Mouse (Mus musculus) cerebellum, postnatal 14 days (tissue): ENCODE results near the gene Apobec2.

Experiments used
- DNase-seq, 2 experiments: peaks; one replicate each; pipeline ENCODE4 v3.0.0; 2021; ENCODE audit warnings: mixed read lengths in 2 of 2

Gene Apobec2

GRCm38 (mm10) chr17:48408526-48409291 is 24.0 kb downstream of the Apobec2 start:
- peak; percentile 78 to 82 for DNase-seq

DNA sequence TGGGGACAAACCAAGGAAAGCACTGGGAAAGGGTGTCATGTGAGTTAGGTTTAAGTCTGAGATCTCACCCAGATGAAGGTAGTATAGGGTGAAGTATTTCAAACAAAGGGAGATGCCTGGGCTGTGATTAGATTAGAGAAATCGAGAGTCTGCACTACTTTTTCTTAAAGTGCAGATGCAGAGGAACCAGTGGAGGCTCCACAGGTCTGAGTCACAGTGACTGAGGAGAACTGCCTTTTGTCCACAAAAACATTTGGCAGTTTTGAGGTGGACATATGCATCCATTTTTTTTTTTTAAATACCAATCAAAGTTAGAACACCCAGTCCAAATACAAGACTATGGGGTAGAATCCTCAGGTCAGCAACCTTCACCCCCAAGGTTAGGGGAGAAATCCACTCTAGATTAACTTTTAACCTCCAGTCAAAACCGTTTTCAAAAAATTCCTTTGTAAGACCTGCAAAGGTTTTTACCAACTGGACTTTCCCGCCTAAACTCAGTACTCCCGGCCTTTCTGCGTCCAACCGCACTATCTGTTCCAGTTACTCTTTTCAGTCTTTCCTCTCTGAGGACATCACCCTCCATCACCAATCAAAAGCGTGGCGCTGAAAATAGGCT is 24.7 kb downstream of the Apobec2 start:
- no peak for DNase-seq

DNA sequence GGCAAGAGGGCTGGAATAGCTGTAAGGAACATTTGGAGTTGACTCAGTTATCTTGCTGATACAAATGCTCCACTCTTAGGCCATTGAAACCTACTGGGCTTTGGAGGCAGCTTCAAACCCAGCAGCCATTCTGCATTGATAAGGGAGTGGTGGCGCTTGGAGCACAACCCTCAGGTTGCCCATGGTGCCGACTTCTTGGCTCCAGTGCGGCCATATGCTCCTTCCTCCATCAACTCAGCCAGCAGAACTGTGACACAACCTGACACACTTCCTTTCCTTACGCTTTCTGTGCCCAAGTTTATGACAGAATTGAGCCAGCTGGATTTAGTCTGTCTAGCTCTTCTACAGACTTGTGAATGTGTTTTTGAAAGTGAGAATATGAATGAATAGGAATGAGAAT is 25.6 kb downstream of the Apobec2 start:
- DNase-seq, result peak; percentile 52 to 70

GRCm38 (mm10) chr17:48404706-48405105 is 28.0 kb downstream of the Apobec2 start:
- no peak for DNase-seq

DNA sequence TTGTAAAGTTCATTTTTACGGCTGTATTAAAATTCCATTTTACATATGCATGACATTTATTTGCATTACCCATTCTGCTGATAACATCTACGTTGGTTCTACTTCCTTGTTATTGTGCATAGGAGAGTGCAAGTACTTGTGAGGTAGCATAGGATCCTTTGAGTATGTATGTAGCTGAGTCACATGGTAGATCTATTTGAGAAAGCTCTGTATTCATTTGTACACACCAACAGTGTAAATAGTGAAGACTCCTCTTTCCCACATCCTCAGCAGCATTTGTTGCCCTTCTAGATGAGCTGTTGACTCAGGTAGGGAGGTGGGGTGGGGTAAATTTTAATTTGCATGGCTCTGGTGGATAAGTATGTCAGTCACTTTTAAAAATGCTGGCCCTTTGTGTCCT is 28.9 kb downstream of the Apobec2 start:
- no peak for DNase-seq

DNA sequence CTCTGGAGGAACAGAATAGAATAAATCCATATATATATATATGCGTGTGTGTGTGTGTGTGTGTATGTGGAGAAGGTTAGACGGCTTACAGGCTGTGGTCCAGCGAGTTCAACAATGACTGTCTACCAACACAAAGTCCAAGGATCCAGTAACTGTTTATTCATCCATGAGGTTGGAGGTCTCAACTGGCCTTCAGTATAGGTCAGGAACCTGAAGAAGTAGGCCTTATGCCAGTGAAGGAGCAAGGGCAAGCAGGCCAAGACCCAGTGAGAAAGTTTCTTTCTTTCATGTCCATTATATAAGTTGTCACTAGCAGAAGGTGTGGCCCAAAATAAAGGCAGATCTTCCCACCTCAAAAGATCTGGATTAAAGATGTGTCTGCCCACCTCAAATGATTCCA is 30.0 kb downstream of the Apobec2 start:
- no peak for DNase-seq

GRCm38 (mm10) chr17:48401710-48402109 is 31.0 kb downstream of the Apobec2 start:
- no peak for DNase-seq

DNA sequence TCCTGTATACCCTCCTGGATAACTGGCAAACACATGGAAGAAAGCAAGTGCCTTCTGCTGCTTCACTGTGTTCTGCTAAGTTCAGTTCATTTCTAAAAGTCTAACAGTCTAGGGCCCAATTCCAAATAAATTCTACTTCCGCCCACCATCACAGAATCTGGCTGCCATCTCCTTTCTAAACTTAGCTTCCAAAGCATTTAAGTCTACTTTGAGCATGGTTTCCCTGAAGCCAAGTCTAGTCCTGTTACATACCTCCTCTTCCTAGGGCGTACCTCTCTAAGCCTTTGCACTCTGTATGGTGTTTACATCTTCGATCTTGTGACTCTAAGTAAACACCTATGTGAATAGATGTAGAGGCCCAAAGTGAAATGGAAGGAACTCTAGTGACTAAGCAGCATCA is 40.1 kb downstream of the Apobec2 start:
- no peak for DNase-seq

DNA sequence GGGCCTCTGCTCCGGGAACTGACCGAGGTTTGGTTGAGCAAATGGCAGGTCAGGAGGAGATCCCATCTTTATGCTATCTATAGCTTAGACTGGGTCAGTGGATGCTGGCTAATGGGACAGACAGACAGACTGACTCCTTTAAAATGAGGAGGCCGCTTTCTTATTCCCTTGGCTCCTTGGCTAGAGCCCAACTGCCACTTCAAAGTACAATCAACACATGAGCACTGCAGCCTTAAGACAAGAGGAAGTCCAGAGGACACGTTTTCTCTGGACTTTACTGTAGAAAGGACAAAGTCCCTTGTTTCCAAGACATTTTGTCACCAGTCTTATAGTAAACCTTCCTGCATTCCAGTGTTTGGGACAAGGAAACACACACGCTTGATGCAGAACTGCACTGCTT is 41.3 kb downstream of the Apobec2 start:
- DNase-seq, result no peak

- no peak for DNase-seq
Observed at GRCm38 (mm10) chr17:48389442-48389841, 43.3 kb downstream of the Apobec2 start.

DNA sequence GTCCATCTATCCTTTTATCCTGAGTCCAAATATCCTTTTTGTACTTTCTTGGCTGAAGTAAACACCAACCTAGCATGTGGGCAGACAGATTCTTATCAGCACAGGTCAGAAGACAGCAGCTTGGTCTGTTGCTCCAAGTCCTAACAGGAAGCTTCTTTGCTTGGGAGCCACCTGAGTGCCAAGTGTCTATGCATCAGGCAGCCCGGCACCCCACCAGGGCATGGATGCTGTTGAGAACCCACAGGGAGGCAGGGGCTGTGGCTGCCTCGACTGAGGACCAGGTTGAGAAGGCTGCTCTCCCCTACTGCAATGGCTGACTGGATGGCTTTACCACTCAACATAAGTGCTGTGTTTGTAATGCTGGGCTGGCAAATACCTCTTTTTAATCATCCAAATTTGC is 44.1 kb downstream of the Apobec2 start:
- DNase-seq, result no peak

GRCm38 (mm10) chr17:48385786-48386461 is 46.8 kb downstream of the Apobec2 start:
- no peak for DNase-seq

DNA sequence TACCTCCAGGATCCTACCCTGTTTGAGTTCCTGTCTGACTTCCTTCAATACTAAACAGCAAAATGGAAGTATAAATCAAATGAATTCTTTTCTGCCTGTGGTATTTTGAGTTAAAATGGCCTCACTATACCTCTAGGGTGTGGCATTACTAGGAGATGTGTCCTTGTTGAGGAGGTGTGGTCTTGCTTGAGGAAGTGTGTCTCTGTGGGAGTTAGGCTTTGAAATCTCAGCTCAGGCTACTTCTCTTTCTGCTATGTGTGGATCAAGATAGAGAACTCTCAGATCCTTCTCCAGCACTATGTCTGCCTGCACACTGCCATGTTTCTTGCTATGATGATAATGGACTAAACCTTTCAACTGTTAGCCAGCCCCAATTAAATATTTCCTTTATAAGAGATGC is 53.7 kb downstream of the Apobec2 start:
- no peak for DNase-seq

DNA sequence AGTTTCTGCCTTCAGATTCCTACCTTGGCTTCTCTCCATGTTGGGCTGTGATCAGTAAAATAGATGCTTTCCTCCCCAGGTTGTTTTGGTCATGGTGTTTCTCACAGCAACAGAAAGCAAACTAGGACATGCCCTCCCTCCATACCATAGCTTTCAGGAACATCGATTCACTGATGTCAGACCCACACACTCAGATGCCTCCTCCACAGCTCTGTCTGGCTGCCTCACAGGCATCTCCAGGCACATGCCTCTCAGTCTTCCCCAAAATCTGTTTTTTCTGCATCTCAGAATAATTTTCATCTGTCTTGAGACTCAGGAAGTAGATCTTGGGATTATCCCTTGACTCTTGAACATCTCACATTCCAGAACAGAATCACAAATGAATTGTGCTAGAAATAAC is 56.6 kb downstream of the Apobec2 start:
- DNase-seq, result no peak

DNA sequence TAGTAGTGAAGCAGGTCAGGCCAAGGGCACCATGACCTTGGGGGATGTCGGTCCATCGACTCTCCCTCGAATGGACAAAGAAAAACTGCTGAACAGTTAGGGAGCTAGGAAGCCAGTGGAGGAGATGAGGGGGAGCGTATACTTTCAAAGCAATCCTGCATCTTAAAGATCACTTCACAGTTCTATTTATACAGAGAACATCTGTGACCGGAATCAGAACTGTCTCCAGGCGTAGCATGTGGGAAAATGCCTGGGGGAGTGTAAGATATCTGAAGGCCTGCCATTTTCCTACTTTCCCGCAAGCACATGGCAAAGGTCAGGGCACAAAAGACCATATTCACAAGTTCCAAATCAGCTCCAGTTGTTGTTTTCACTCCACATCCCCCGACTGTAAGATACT is 59.7 kb downstream of the Apobec2 start:
- DNase-seq, result no peak

DNA sequence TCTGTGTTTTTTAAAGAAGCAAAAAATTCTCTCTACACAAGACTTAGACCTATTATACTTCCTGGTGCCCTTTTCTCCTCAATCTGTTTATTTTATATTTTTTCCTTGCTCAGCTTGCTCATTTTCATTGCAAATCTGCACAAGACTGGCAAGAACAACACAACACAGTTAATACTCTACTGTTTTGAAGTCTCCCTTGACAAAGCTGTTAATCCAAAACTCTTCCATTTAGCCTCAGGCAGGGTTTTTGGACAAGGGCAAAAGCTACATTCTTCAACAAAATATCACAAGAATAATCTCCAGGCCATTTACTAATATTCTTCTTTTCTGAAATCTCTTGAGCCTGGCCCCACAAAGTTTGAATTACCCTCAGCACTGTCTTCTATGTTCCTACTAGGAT is 61.1 kb downstream of the Apobec2 start:
- no peak for DNase-seq
